Mouse (Mus musculus): ENCODE data around the gene Slc25a27.

GRCm38 (mm10) chr17:43611586-43611985, 55.4 kb downstream of the Slc25a27 start:
- TF ChIP-seq GATA1 (IDR thresholded peaks at IDR 0.05; ENCODE audit: borderline replicate concordance, low read length) (no peak), FLI1 (IDR thresholded peaks at IDR 0.05; ENCODE audit: low read length) (no peak)
